Mouse (Mus musculus) C2C12 (cell line): ENCODE data around the gene BC080695. TPM values are rescaled to one million over a fixed set of nuclear protein-coding genes. Genes with fewer than 3 reads are reported as not detected.
"Not testable (repeated sequence)": the region's sequence is repeated elsewhere in the genome, so short reads cannot be mapped to it uniquely, and the experiment has no call there.

Experiments
- H3K27me3 ChIP-seq: one replicate; pipeline ENCODE4 v1.6.1; 2011; ENCODE audit not compliant: control insufficient read depth, insufficient read depth, insufficient read length
- H3K36me3 ChIP-seq: one replicate; pipeline ENCODE4 v1.6.1; 2011; ENCODE audit not compliant: control insufficient read depth, insufficient read depth
- H3K4me3 ChIP-seq: one replicate; pipeline ENCODE4 v1.5.1; 2011; ENCODE audit warnings: mild to moderate bottlenecking, control low read depth; ENCODE audit not compliant: poor library complexity, insufficient read depth, severe bottlenecking
- H3K79me2 ChIP-seq: one replicate; pipeline ENCODE4 v1.6.1; 2011; ENCODE audit not compliant: control insufficient read depth, insufficient read depth
- H3K79me3 ChIP-seq: one replicate; pipeline ENCODE4 v1.6.1; 2011; ENCODE audit warnings: low read depth, control low read depth
- H3ac ChIP-seq: one replicate; pipeline ENCODE3; 2011; ENCODE audit warnings: low read depth; ENCODE audit not compliant: control insufficient read depth, insufficient read length
- FOSL1 ChIP-seq: IDR thresholded peaks from one replicate; pipeline ENCODE4 v1.8.0; 2011; ENCODE audit warnings: mild to moderate bottlenecking, low read length; ENCODE audit not compliant: poor library complexity, insufficient read depth, severe bottlenecking
- MYOD1 ChIP-seq: IDR thresholded peaks from one replicate; pipeline ENCODE4 v1.6.1; 2011; ENCODE audit warnings: low read depth; ENCODE audit not compliant: control insufficient read depth, insufficient read length
- long read RNA-seq, 2 experiments: library from polyadenylated mRNA; unstranded; transcript quantifications; one replicate each; pipeline ENCODE4 v2.0.0; 2019 to 2020
- polyA plus RNA-seq: library from polyadenylated mRNA; unstranded; fragments of >200 nt; fragmentation: generic; extraction: Trizol; gene quantifications from one replicate; pipeline ENCODE4 v1.2.1, GENCODE M21; 2012; ENCODE audit warnings: missing spikeins

Gene BC080695
- 0.07 TPM for polyA plus RNA-seq
- long read RNA-seq, experiment 1 = 0 reads
- long read RNA-seq, experiment 2 = 0 reads

DNA sequence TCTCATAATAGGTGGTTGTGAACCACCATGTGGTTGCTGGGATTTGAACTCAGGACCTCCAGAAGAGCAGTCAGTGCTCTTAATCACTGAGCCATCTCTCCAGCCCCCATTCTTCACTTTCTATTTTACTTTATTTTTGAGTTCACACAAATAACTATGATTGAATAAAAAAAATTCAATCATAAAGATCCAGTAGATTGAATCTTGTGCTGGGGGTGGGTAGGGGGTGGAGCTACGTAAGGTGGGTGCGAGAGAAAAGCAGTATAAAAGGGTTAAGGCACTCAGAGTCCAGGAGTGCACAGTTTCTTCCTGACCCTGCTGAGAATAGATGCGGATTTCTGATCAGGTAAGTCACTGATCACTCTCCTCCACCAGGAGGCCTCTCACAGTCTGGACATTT lies at the start of gene BC080695, which contains the start of gene Gm13057:
TSS of gene BC080695 (plus strand) at position 301 of the 400 bp plus-strand sequence.
TSS of gene Gm13057 (plus strand) at position 310 of the 400 bp plus-strand sequence.
- H3K36me3 ChIP-seq, H3K79me3 ChIP-seq, H3K4me3 ChIP-seq: not testable (repeated sequence)

DNA sequence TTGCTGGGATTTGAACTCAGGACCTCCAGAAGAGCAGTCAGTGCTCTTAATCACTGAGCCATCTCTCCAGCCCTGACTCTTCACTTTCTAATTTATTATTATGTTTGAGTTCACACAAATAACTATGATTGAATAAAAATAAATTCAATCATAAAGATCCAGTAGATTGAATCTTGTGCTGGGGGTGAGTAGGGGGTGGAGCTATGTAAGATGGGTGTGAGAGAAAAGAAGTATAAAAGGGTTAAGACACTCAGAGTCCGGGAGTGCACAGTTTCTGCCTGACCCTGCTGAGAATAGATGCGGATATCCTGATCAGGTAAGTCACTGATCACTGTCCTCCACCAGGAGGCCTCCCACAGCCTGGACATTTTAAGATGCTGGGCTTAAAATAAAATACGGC lies 40.5 kb upstream of the BC080695 start, which contains the start of gene Gm13043:
TSS of gene Gm13043 (plus strand) at position 301 of the 400 bp plus-strand sequence.
- Histone ChIP-seq H3ac (no peak within 1 kb of the TSS), H3K79me3 (no peaks in the 10 kb centered on the region), H3K27me3 (no peaks in the 10 kb centered on the region), H3K79me2 (no peaks in the 10 kb centered on the region), H3K4me3 (no peak within 1 kb of the TSS), H3K36me3 (no peaks in the 10 kb centered on the region)
- no peak for TF ChIP-seq FOSL1
- TF ChIP-seq MYOD1 = no peak

More for the DNA sequence above, at the start of gene BC080695, which contains the start of gene Gm13057:
- H3K79me2 ChIP-seq, H3K27me3 ChIP-seq, H3ac ChIP-seq: not testable (repeated sequence)

- H3ac ChIP-seq, H3K79me3 ChIP-seq, H3K36me3 ChIP-seq, H3K27me3 ChIP-seq, H3K4me3 ChIP-seq, H3K79me2 ChIP-seq: not testable (repeated sequence)
These were observed 15.8 kb upstream of the BC080695 start, which contains the start of gene Gm13040 for GRCm38 (mm10) chr4:143535654-143536053. TSS of gene Gm13040 (plus strand) at chr4:143535954.

DNA sequence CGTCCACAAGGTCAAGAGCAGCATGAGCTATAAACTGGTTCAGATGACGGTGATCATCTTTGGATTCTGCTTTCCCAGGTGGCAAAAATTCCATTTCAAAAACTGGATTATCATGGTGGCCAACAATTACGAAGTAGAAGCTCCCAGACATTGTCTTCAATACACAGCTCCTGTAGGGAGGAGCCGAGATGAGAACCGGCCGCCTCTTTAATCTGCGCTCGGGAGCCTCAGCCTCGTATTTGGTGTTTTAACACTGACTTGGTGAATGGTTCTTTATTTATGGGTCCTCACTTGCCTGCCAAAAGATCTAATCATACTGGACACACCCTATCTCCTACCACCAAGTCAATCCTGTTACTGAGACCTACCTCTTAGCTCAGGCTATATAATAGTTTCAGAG lies 60.4 kb downstream of the BC080695 start:
- not testable (repeated sequence) for H3K4me3 ChIP-seq, H3ac ChIP-seq, H3K27me3 ChIP-seq, H3K79me3 ChIP-seq, H3K79me2 ChIP-seq, H3K36me3 ChIP-seq

- not testable (repeated sequence) for H3ac ChIP-seq, H3K79me3 ChIP-seq, H3K27me3 ChIP-seq, H3K4me3 ChIP-seq, H3K79me2 ChIP-seq, H3K36me3 ChIP-seq
These were observed 63.2 kb downstream of the BC080695 start, which contains the start of gene Gm13083 for GRCm38 (mm10) chr4:143614703-143615102. TSS of gene Gm13083 (plus strand) at chr4:143615003.

DNA sequence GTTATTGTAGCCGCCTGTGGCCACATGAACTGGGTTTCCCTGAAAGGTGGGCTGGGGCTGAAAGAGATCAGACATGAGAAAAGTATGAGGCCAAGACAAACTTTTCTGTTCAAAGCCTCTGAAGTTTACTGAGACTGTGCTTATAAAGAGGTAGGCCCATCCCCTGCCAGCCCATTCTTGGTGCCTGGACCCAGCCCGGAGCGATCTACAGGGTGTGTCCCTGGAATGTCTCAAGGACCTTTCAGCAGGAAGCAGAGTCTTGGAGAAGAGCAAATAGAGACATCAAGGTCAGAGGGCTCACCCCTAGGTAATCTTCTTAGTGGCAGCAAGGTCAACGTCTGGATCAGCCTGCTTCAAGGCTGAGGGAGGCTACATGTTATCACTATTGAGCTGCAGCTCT lies 66.6 kb downstream of the BC080695 start:
- H3K4me3 ChIP-seq, H3K79me2 ChIP-seq, H3ac ChIP-seq, H3K27me3 ChIP-seq, H3K36me3 ChIP-seq, H3K79me3 ChIP-seq: not testable (repeated sequence)

Other genes starting within 250 kb of the BC080695 start
- gene Lrrc38, start 201.9 kb upstream of the BC080695 start, polyA plus RNA-seq = not detected
- not detected for gene Pramel1, start 157.3 kb upstream of the BC080695 start, polyA plus RNA-seq
- 9.0 TPM for gene Pramef8, start 139.3 kb upstream of the BC080695 start, polyA plus RNA-seq
- gene Oog4, start 101.4 kb upstream of the BC080695 start, polyA plus RNA-seq = not detected
- gene Gm13043, start 40.4 kb upstream of the BC080695 start, polyA plus RNA-seq = 0.25 TPM
- 0.09 TPM for gene Gm13040, start 15.7 kb upstream of the BC080695 start, polyA plus RNA-seq
- not detected for gene Gm13057, start within 50 bp of the BC080695 start, polyA plus RNA-seq
- 0.07 TPM for gene Gm13083, start 63.3 kb downstream of the BC080695 start, polyA plus RNA-seq
- not detected for gene Gm13088, start 105.5 kb downstream of the BC080695 start, polyA plus RNA-seq
- not detected for gene Gm13089, start 151.0 kb downstream of the BC080695 start, polyA plus RNA-seq
- 0.09 TPM for gene Gm13078, start 167.8 kb downstream of the BC080695 start, polyA plus RNA-seq
- not detected for gene Gm13023, start 237.7 kb downstream of the BC080695 start, polyA plus RNA-seq